Mouse (Mus musculus): ENCODE measurements around the gene Dlx3. TPM values are rescaled to one million over a fixed set of nuclear protein-coding genes. Genes with fewer than 3 reads are reported as not detected.

Gene Dlx3
- polyA plus RNA-seq, 1 experiment from 2014 or later: 0.77 TPM

- H3K4me3 ChIP-seq (ENCODE audit: low read length): no peak overlapping the region
- peaks cover 34% of the 10 kb centered on the region for H3K4me1 ChIP-seq (replicated peaks; ENCODE audit: control insufficient read depth, insufficient read depth, low read length)
- no peaks in the 10 kb centered on the region for H3K36me3 ChIP-seq (ENCODE audit: control insufficient read depth, insufficient read depth, low read length)
- H3K9ac ChIP-seq (ENCODE audit: low read length): no peak overlapping the region
- no peaks in the 10 kb centered on the region for H3K27me3 ChIP-seq (ENCODE audit: control insufficient read depth, insufficient read depth, low read depth, low read length)
- peak; percentile 22; the same call in 1 of the 2 replicates for ATAC-seq (ENCODE audit: low read depth)
- H3K27ac ChIP-seq (ENCODE audit: low read length): no peak overlapping the region
- H3K4me2 ChIP-seq (ENCODE audit: low read depth, low read length): no peak overlapping the region
- 34% methylated on average over 5 of the region's 5 CpGs for WGBS
- no peaks in the 10 kb centered on the region for H3K9me3 ChIP-seq (ENCODE audit: control insufficient read depth, low read length)
These were observed 33.7 kb upstream of the Dlx3 start for GRCm38 (mm10) chr11:95086229-95086628.

- Histone ChIP-seq H3K4me1 (replicated peaks; ENCODE audit: control insufficient read depth, insufficient read depth, low read length) (peaks cover 34% of the 10 kb centered on the region), H3K4me3 (ENCODE audit: low read length) (no peak overlapping the region), H3K9ac (ENCODE audit: low read length) (0 out of 2 replicates have a peak overlapping the region, but pooled peaks have one; percentile 20), H3K27me3 (ENCODE audit: control insufficient read depth, insufficient read depth, low read depth, low read length) (no peaks in the 10 kb centered on the region), H3K36me3 (ENCODE audit: control insufficient read depth, insufficient read depth, low read length) (no peaks in the 10 kb centered on the region), H3K9me3 (ENCODE audit: control insufficient read depth, low read length) (no peaks in the 10 kb centered on the region), H3K4me2 (ENCODE audit: low read depth, low read length) (no peak overlapping the region), H3K27ac (ENCODE audit: low read length) (peak overlapping the region; percentile 24; the same call in 1 of the 2 replicates)
- 41% methylated on average over 17 of the region's 17 CpGs for WGBS
- no peak for ATAC-seq (ENCODE audit: low read depth)
These were observed 32.4 kb upstream of the Dlx3 start for GRCm38 (mm10) chr11:95087301-95088228.

- no peak for ATAC-seq (ENCODE audit: low read depth)
- peak overlapping the region; percentile 62 for H3K27ac ChIP-seq (ENCODE audit: low read length)
- no peak overlapping the region for H3K4me3 ChIP-seq (ENCODE audit: low read length)
- no peaks in the 10 kb centered on the region for H3K9me3 ChIP-seq (ENCODE audit: control insufficient read depth, low read length)
- WGBS: 43% methylated on average over 7 of the region's 7 CpGs
- no peaks in the 10 kb centered on the region for H3K36me3 ChIP-seq (ENCODE audit: control insufficient read depth, insufficient read depth, low read length)
- no peak overlapping the region for H3K9ac ChIP-seq (ENCODE audit: low read length)
- H3K4me1 ChIP-seq (replicated peaks; ENCODE audit: control insufficient read depth, insufficient read depth, low read length): peaks cover 34% of the 10 kb centered on the region
- no peak overlapping the region for H3K4me2 ChIP-seq (ENCODE audit: low read depth, low read length)
- no peaks in the 10 kb centered on the region for H3K27me3 ChIP-seq (ENCODE audit: control insufficient read depth, insufficient read depth, low read depth, low read length)
These were observed 31.6 kb upstream of the Dlx3 start for GRCm38 (mm10) chr11:95088286-95088685.

- Histone ChIP-seq H3K9ac (ENCODE audit: low read length) (peak overlapping the region; percentile 32; the same call in 1 of the 2 replicates), H3K27ac (ENCODE audit: low read length) (peak overlapping the region; percentile 62)
- whole genome bisulfite sequencing: 51% methylated on average over 16 of the region's 16 CpGs
These were observed 30.8 kb upstream of the Dlx3 start for GRCm38 (mm10) chr11:95088857-95089779.

GRCm38 (mm10) chr11:95093077-95093476, 26.8 kb upstream of the Dlx3 start:
- ATAC-seq (ENCODE audit: low read depth): no peak
- H3K27me3 ChIP-seq (ENCODE audit: control insufficient read depth, insufficient read depth, low read depth, low read length): no peaks in the 10 kb centered on the region
- H3K4me2 ChIP-seq (ENCODE audit: low read depth, low read length): no peak overlapping the region
- H3K9ac ChIP-seq (ENCODE audit: low read length): no peak overlapping the region
- no peak overlapping the region for H3K4me3 ChIP-seq (ENCODE audit: low read length)
- peaks cover 37% of the 10 kb centered on the region for H3K4me1 ChIP-seq (replicated peaks; ENCODE audit: control insufficient read depth, insufficient read depth, low read length)
- H3K36me3 ChIP-seq (ENCODE audit: control insufficient read depth, insufficient read depth, low read length): no peaks in the 10 kb centered on the region
- no peaks in the 10 kb centered on the region for H3K9me3 ChIP-seq (ENCODE audit: control insufficient read depth, low read length)
- H3K27ac ChIP-seq (ENCODE audit: low read length): no peak overlapping the region
- WGBS: 60% methylated on average over 5 of the region's 5 CpGs

More at GRCm38 (mm10) chr11:95088857-95089779, 30.8 kb upstream of the Dlx3 start:
- H3K4me1 ChIP-seq (replicated peaks; ENCODE audit: control insufficient read depth, insufficient read depth, low read length): peaks cover 34% of the 10 kb centered on the region
- no peaks in the 10 kb centered on the region for H3K9me3 ChIP-seq (ENCODE audit: control insufficient read depth, low read length)
- H3K4me3 ChIP-seq (ENCODE audit: low read length): no peak overlapping the region
- H3K36me3 ChIP-seq (ENCODE audit: control insufficient read depth, insufficient read depth, low read length): no peaks in the 10 kb centered on the region
- no peak overlapping the region for H3K4me2 ChIP-seq (ENCODE audit: low read depth, low read length)
- H3K27me3 ChIP-seq (ENCODE audit: control insufficient read depth, insufficient read depth, low read depth, low read length): no peaks in the 10 kb centered on the region
- peak; percentile 64 for ATAC-seq (ENCODE audit: low read depth)

GRCm38 (mm10) chr11:95095596-95095995, 24.3 kb upstream of the Dlx3 start:
- Histone ChIP-seq H3K4me3 (ENCODE audit: low read length) (no peak overlapping the region), H3K27me3 (ENCODE audit: control insufficient read depth, insufficient read depth, low read depth, low read length) (no peaks in the 10 kb centered on the region), H3K9me3 (ENCODE audit: control insufficient read depth, low read length) (no peaks in the 10 kb centered on the region), H3K4me1 (replicated peaks; ENCODE audit: control insufficient read depth, insufficient read depth, low read length) (peaks cover 28% of the 10 kb centered on the region), H3K4me2 (ENCODE audit: low read depth, low read length) (no peak overlapping the region), H3K9ac (ENCODE audit: low read length) (no peak overlapping the region), H3K36me3 (ENCODE audit: control insufficient read depth, insufficient read depth, low read length) (no peaks in the 10 kb centered on the region), H3K27ac (ENCODE audit: low read length) (no peak overlapping the region)
- whole genome bisulfite sequencing: 67% methylated on average over 10 of the region's 10 CpGs
- no peak for ATAC-seq (ENCODE audit: low read depth)

- Histone ChIP-seq H3K27ac (ENCODE audit: low read length) (peak overlapping the region; percentile 86), H3K27me3 (ENCODE audit: control insufficient read depth, insufficient read depth, low read depth, low read length) (no peaks in the 10 kb centered on the region), H3K9ac (ENCODE audit: low read length) (peak overlapping the region; percentile 29), H3K36me3 (ENCODE audit: control insufficient read depth, insufficient read depth, low read length) (no peaks in the 10 kb centered on the region), H3K4me3 (ENCODE audit: low read length) (no peak overlapping the region), H3K4me2 (ENCODE audit: low read depth, low read length) (peak overlapping the region; percentile 13; the same call in 1 of the 2 replicates), H3K4me1 (replicated peaks; ENCODE audit: control insufficient read depth, insufficient read depth, low read length) (peaks cover 34% of the 10 kb centered on the region), H3K9me3 (ENCODE audit: control insufficient read depth, low read length) (no peaks in the 10 kb centered on the region)
- 21% methylated on average over 4 of the region's 4 CpGs for WGBS
- ATAC-seq (ENCODE audit: low read depth): peak; percentile 91
These were observed 23.1 kb upstream of the Dlx3 start for GRCm38 (mm10) chr11:95096608-95097373.

GRCm38 (mm10) chr11:95097889-95098288, 22.0 kb upstream of the Dlx3 start:
- no peak overlapping the region for H3K4me3 ChIP-seq (ENCODE audit: low read length)

More at GRCm38 (mm10) chr11:95097889-95098288, 22.0 kb upstream of the Dlx3 start:
- H3K36me3 ChIP-seq (ENCODE audit: control insufficient read depth, insufficient read depth, low read length): no peaks in the 10 kb centered on the region
- no peak overlapping the region for H3K9ac ChIP-seq (ENCODE audit: low read length)
- H3K27ac ChIP-seq (ENCODE audit: low read length): no peak overlapping the region
- 56% methylated on average over 6 of the region's 6 CpGs for WGBS
- H3K9me3 ChIP-seq (ENCODE audit: control insufficient read depth, low read length): no peaks in the 10 kb centered on the region; the same call in 1 of the 2 replicates
- no peak overlapping the region for H3K4me2 ChIP-seq (ENCODE audit: low read depth, low read length)
- ATAC-seq (ENCODE audit: low read depth): no peak
- H3K27me3 ChIP-seq (ENCODE audit: control insufficient read depth, insufficient read depth, low read depth, low read length): no peaks in the 10 kb centered on the region
- peaks cover 34% of the 10 kb centered on the region for H3K4me1 ChIP-seq (replicated peaks; ENCODE audit: control insufficient read depth, insufficient read depth, low read length)

Data from lung, embryonic 16.5 days (tissue).